Mouse (Mus musculus) bone marrow macrophage, adult 2 months (primary cell): Measurements from ENCODE around the gene Lcor. TPM values are rescaled to one million over a fixed set of nuclear protein-coding genes. Genes with fewer than 3 reads are reported as not detected.

ENCODE experiments used
- H3K27ac ChIP-seq: 2 replicates; pipeline ENCODE4 v1.5.1; 2012; ENCODE audit warnings: low read depth, low read length; ENCODE audit not compliant: insufficient read depth
- H3K4me1 ChIP-seq: 2 replicates; pipeline ENCODE4 v1.6.1; 2012; ENCODE audit warnings: low read length; ENCODE audit not compliant: control insufficient read depth, insufficient read depth
- H3K4me3 ChIP-seq: 2 replicates; pipeline ENCODE4 v1.5.1; 2012; ENCODE audit warnings: mild to moderate bottlenecking, low read length, moderate library complexity; ENCODE audit not compliant: insufficient read depth
- CTCF ChIP-seq: IDR thresholded peaks from 2 replicates; pipeline ENCODE4 v1.5.1; 2012; ENCODE audit warnings: low read depth, mild to moderate bottlenecking, low read length, moderate library complexity
- POLR2A ChIP-seq: IDR thresholded peaks from 2 replicates; pipeline ENCODE4 v1.6.1; 2012; ENCODE audit warnings: mild to moderate bottlenecking, low read depth, low read length, borderline replicate concordance
- polyA plus RNA-seq: library from polyadenylated mRNA; stranded (reverse); fragments of >200 nt; gene quantifications from 2 replicates; pipeline ENCODE4 v1.2.4, GENCODE M21; 2012; ENCODE audit not compliant: missing spikeins, insufficient read depth, insufficient read length

Gene Lcor
- polyA plus RNA-seq, 1 experiment = 8.9 TPM

GRCm38 (mm10) chr19:41587431-41588222, 105.2 kb downstream of the Lcor start:
- Histone ChIP-seq H3K4me3 (no peak overlapping the region), H3K4me1 (no peaks in the 10 kb centered on the region), H3K27ac (no peak overlapping the region)
- TF ChIP-seq CTCF (no peak), POLR2A (no peak)

DNA sequence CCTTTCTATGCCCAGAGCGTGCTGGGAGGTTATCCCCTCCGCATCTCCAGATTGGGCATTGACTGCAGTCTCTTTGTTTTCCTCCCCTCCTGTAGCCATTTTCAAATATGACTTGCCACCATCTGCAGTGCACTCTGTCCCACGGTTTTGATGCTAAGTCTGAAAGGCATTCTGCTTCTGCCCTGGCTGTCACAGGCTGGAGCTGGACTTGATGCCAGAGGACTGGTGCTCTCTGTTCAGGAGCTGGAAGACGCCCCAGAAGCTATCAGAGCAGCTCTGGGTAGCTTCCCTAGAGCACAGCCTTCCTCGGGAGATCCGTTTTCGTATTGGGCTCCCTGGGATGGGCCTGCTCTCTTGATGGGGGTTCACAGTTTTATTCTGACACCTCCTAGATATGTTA, 106.6 kb downstream of the Lcor start:
- Histone ChIP-seq H3K4me1 (no peaks in the 10 kb centered on the region), H3K4me3 (no peak overlapping the region), H3K27ac (no peak overlapping the region)
- TF ChIP-seq POLR2A = no peak
- no peak for TF ChIP-seq CTCF

DNA sequence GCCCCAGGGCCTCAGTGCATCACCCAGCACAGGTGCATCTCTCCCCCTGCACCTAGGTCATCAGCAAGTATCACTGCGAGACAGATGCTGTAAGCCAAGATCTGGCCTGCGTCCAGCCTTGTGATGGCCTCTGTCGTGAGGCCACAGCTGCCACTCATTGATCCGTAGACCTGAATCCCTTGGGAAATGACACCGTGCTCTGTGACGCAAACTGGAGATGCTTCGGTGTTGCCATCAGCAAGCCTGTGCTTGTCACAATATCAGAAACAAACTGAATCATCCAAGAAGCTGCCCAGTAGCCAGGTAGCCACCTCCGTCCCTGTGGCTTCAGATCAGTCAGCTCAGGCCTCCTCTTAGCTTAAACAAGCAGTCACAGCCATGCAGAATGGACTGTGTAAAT, 107.2 kb downstream of the Lcor start:
- Histone ChIP-seq H3K4me3 (no peak overlapping the region), H3K27ac (no peak overlapping the region), H3K4me1 (no peaks in the 10 kb centered on the region)
- no peak for TF ChIP-seq POLR2A
- TF ChIP-seq CTCF = no peak

DNA sequence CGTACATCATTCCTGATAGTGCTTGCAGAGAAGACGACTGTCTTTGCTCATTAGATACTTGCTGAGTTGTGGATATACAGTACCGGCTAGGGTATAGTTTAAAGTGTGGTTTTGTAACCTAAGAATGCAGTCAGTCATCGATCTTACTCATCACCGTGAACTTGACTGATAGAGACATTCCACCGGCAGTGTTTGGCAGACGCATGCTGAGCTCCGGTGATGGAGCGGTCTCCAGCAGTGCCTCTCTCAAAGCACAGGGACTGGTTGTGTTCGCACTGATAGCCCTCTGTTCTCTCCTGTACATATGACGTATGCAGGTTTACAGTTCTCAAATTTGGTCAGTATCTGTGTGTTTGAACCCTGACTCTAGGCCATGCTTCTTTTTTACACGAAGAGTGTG, 109.4 kb downstream of the Lcor start:
- peaks cover 4% of the 10 kb centered on the region for H3K4me1 ChIP-seq
- no peak overlapping the region for H3K4me3 ChIP-seq
- TF ChIP-seq CTCF (no peak), POLR2A (no peak)
- H3K27ac ChIP-seq = no peak overlapping the region

GRCm38 (mm10) chr19:41597170-41597894, 114.9 kb downstream of the Lcor start:
- Histone ChIP-seq H3K4me3 (no peak overlapping the region), H3K27ac (peak overlapping the region; percentile 30; the same call in 1 of the 2 replicates), H3K4me1 (peaks cover 19% of the 10 kb centered on the region)
- no peak for TF ChIP-seq CTCF
- TF ChIP-seq POLR2A = no peak

DNA sequence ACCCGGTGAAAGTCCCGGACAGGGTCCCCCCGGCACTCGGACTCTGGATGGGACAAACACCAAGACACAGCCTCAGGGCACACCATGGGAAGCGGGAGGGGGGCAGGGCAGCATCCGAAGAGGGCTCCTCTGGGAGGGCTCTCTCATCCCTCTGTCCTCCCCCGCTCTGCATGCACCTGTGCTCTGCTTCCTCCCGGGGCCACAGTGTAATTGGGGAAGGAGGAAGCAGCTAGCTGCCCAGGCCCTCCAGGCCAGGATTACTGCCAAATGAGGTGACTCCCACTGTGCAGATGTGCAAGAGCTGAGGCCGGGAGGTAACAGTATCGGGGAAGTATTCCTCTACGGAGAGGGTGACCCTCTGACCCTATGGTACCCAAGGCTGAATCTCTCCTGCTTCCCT, 118.2 kb downstream of the Lcor start:
- H3K4me3 ChIP-seq = no peak overlapping the region
- TF ChIP-seq POLR2A = no peak
- TF ChIP-seq CTCF = no peak
- H3K27ac ChIP-seq = no peak overlapping the region
- H3K4me1 ChIP-seq = peaks cover 19% of the 10 kb centered on the region

- Histone ChIP-seq H3K4me3 (no peak overlapping the region), H3K4me1 (no peaks in the 10 kb centered on the region), H3K27ac (no peak overlapping the region)
- no peak for TF ChIP-seq POLR2A
Measured at GRCm38 (mm10) chr19:41606208-41606987, 124.0 kb downstream of the Lcor start.

- H3K4me1 ChIP-seq = no peaks in the 10 kb centered on the region
- TF ChIP-seq POLR2A = no peak
- no peak for TF ChIP-seq CTCF
- H3K4me3 ChIP-seq = no peak overlapping the region
- H3K27ac ChIP-seq = no peak overlapping the region
Measured at GRCm38 (mm10) chr19:41611683-41612082, 129.2 kb downstream of the Lcor start.

Other genes starting within 250 kb of the Lcor start
- gene Tm9sf3, start 218.6 kb upstream of the Lcor start, polyA plus RNA-seq = 144 and 151 TPM in 2 replicates
- gene Pik3ap1, start 97.5 kb upstream of the Lcor start, polyA plus RNA-seq = 312 and 343 TPM in 2 replicates
- gene Gm340, start 99.7 kb downstream of the Lcor start, polyA plus RNA-seq = 6.5 and 7.1 TPM in 2 replicates